Mouse (Mus musculus) liver, embryonic 13.5 days (tissue): Measurements from ENCODE around the gene Anxa4. TPM values are rescaled to one million over a fixed set of nuclear protein-coding genes. Genes with fewer than 3 reads are reported as not detected.

ENCODE experiments used
- ATAC-seq: fragments of 200-750 bp; cut with Nextera tagmentation; 2 replicates; pipeline ENCODE4 v1.8.0; 2017; ENCODE audit warnings: low read depth, mild to moderate bottlenecking, moderate number of reproducible peaks, moderate library complexity
- DNase-seq: peaks from one replicate; pipeline ENCODE4 v3.0.0; 2022
- H3K27ac ChIP-seq: fragments of 300-500 bp; sonication (generic); 2 replicates; pipeline ENCODE4 v1.5.1; 2015; ENCODE audit warnings: moderate library complexity, mild to moderate bottlenecking, inconsistent platforms
- H3K27me3 ChIP-seq: fragments of 300-500 bp; sonication (generic); 2 replicates; pipeline ENCODE4 v1.6.1; 2015; ENCODE audit warnings: mild to moderate bottlenecking, inconsistent platforms
- H3K36me3 ChIP-seq: fragments of 300-500 bp; sonication (generic); 2 replicates; pipeline ENCODE4 v1.6.1; 2015; ENCODE audit warnings: mild to moderate bottlenecking, inconsistent platforms
- H3K4me1 ChIP-seq: fragments of 300-500 bp; sonication (generic); replicated peaks from 2 replicates; pipeline ENCODE4 v1.6.1; 2015; ENCODE audit warnings: inconsistent platforms
- H3K4me2 ChIP-seq: fragments of 300-500 bp; sonication (generic); 2 replicates; pipeline ENCODE4 v1.6.1; 2015; ENCODE audit warnings: inconsistent platforms, mild to moderate bottlenecking, moderate library complexity
- H3K4me3 ChIP-seq: fragments of 300-500 bp; sonication (generic); replicated peaks from 2 replicates; pipeline ENCODE4 v1.5.1; 2015; ENCODE audit warnings: mild to moderate bottlenecking, inconsistent platforms
- H3K9ac ChIP-seq: fragments of 300-500 bp; sonication (generic); 2 replicates; pipeline ENCODE4 v1.6.1; 2015; ENCODE audit warnings: mild to moderate bottlenecking, inconsistent platforms
- H3K9me3 ChIP-seq: fragments of 300-500 bp; sonication (generic); replicated peaks from 2 replicates; pipeline ENCODE4 v1.6.1; 2016; ENCODE audit warnings: inconsistent platforms
- WGBS: fragments of 180-500 bp; shearing (Covaris S2); methylation state at CpG from one replicate; pipeline ENCODE4 v1.1.7; 2015; ENCODE audit not compliant: insufficient replicate concordance; 5-methylcytosine and 5-hydroxymethylcytosine counted together
- polyA plus RNA-seq: library from polyadenylated mRNA; unstranded; fragments of >200 nt; fragmentation: Nextera tagmentation; extraction: Ambion mirVana; gene quantifications from 2 replicates; pipeline ENCODE4 v1.2.1, GENCODE M21; 2015

Gene Anxa4
- polyA plus RNA-seq = 28.1 and 31.7 TPM in 2 replicates

DNA sequence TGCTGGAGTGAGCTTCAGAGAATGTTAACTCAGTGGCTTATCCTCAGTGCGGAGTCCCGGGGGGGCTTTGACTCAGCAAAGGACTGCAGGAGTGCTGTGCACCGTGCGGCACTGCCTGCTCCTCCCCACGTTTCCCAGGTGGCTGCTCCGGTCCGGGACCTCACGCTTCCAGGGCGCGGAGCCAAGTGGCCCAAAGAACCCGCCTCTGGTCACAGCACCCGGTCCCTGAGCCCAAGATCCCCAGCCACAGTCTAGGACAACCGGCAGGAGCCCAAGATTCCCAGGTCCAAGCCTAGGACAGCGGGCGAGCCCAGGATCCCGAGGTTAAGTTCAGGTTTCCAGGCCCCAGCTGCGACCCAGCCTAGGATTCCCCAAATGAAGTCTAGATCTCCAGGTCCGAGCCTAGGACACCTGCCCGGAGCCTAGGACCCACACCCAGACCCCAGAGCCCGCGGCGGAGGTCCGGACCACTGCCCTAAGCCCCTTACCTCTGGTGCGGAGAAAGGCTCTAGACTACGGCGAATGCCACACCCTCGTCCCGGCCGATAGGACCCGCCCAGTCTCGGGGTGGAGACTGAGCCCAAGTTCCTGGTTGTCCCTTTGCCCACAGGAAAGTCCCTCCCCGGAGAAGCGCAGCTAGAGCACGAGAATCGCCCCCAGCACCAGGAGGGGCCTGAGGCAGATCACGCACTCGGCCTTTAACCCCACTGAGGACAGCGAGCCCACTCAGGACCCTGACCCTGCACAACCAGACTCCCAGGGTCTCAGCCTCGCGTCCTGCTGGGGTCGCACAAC is at the start of gene Anxa4:
Gene Anxa4 (minus strand): TSS at position 564 of the 795 bp plus-strand sequence.
- Histone ChIP-seq H3K9me3 (no peaks in the 10 kb centered on the region), H3K9ac (peak within 1 kb of the TSS; percentile 65), H3K27ac (no peak within 1 kb of the TSS), H3K36me3 (no peaks in the 10 kb centered on the region), H3K4me2 (peak within 1 kb of the TSS; percentile 83), H3K4me1 (peaks cover 18% of the 10 kb centered on the region), H3K27me3 (peaks cover 62% of the 10 kb centered on the region), H3K4me3 (peak within 1 kb of the TSS; percentile 66)
- under 1% methylated on average over 41 of the region's 41 CpGs for WGBS
- DNase-seq = peak; percentile 50
- ATAC-seq = peak; percentile 83

DNA sequence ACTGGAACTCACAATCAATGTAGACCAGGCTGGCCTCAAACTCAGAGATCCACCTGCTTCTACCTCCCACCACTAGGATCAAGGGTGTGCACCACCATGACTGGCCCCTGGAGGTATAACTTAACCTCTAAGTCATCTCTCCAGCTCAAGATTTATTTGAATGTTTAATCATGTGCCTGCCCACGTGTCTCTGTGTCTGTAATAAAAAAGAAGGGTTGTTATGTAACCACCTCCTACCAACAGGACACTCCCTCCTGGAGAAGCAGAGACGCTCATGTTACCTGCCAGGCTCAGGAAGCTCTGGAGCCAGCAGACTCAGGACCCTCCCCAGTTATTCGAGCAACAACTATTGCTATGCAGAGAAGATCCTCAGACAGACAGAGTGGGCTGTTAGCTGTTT is 48.6 kb upstream of the Anxa4 start:
- H3K27me3 ChIP-seq = no peaks in the 10 kb centered on the region
- H3K4me3 ChIP-seq = no peak overlapping the region
- no peaks in the 10 kb centered on the region for H3K4me1 ChIP-seq
- no peak overlapping the region for H3K4me2 ChIP-seq
- ATAC-seq (no peak), DNase-seq (no peak)
- WGBS = 53% methylated on average over 3 of the region's 3 CpGs
- H3K9me3 ChIP-seq = no peaks in the 10 kb centered on the region
- no peak overlapping the region for H3K9ac ChIP-seq
- no peaks in the 10 kb centered on the region for H3K36me3 ChIP-seq
- no peak overlapping the region for H3K27ac ChIP-seq

DNA sequence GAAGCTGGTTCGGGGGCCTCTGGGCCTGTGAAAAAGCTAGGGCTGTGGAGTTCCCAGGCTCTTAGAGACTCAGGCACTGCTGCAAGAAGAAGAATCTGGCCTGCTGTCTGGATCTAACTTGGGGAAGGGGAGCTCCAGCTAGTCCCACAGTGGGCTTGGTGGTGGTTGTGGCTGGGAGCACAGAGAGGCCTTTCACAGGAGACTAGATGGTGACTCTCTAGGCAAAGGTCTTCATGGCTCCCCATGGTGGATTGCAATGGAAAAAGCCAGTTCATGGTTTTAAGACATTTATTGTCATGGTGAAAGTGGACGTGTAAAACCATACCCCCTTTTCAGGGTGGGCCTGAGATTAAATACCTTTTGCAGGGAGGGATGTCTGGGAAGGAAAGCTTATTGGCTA is 45.7 kb upstream of the Anxa4 start:
- DNase-seq (no peak), ATAC-seq (no peak)
- Histone ChIP-seq H3K27me3 (no peaks in the 10 kb centered on the region), H3K9me3 (no peaks in the 10 kb centered on the region), H3K27ac (no peak overlapping the region), H3K4me3 (no peak overlapping the region), H3K36me3 (no peaks in the 10 kb centered on the region), H3K9ac (no peak overlapping the region), H3K4me1 (no peaks in the 10 kb centered on the region), H3K4me2 (no peak overlapping the region)
- 63% methylated on average over 2 of the region's 2 CpGs for WGBS

GRCm38 (mm10) chr6:86832802-86833502 is 39.6 kb upstream of the Anxa4 start:
- Histone ChIP-seq H3K36me3 (no peaks in the 10 kb centered on the region), H3K4me1 (peaks cover 9% of the 10 kb centered on the region), H3K4me3 (no peak overlapping the region), H3K9ac (no peak overlapping the region), H3K27ac (no peak overlapping the region), H3K27me3 (no peaks in the 10 kb centered on the region), H3K9me3 (no peaks in the 10 kb centered on the region), H3K4me2 (no peak overlapping the region)
- DNase-seq (no peak), ATAC-seq (0 out of 2 replicates have a peak, but pooled peaks have one; percentile 41)
- WGBS = 56% methylated on average over 13 of the region's 13 CpGs

DNA sequence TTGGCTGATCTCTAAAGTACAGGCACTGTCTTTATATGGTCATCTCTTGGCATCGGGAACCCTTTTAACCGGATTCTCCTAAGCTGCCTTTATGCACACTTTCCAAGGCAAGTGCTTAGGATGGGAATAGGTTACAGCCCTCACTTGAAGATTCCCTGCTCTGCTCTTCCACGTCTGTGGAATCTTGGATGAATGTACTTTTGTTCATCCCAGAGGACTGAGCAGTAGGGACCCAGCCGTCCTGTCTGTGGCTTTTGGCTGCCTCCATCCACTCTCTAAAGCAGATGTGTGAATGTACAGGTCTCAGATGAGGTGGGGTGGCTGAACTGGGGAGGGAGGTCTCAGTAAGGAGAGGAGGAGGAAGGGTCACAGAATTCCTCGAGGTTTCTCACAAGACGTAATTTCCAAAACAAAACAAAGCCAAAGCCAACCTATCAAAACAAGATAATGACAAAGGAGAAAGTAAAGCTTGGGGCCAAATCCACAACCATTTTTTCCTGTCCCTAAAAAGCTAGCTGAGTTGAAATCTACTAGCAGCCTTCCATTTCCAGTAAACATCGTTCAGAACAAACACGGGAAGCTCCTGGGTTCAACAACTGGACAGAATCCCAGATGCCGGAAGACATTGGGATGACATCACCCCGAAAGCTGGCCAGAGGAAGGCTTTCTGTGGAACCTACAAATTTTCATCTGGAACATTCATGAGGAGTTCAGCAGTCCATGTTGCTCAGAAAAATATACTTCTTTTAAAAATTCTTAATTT is 37.5 kb upstream of the Anxa4 start:
- no peaks in the 10 kb centered on the region for H3K9me3 ChIP-seq
- peaks cover 9% of the 10 kb centered on the region for H3K4me1 ChIP-seq
- ATAC-seq (no peak), DNase-seq (no peak)
- H3K27me3 ChIP-seq = no peaks in the 10 kb centered on the region
- no peak overlapping the region for H3K27ac ChIP-seq
- no peak overlapping the region for H3K4me2 ChIP-seq
- 55% methylated on average over 10 of the region's 10 CpGs for WGBS
- H3K4me3 ChIP-seq = no peak overlapping the region
- H3K9ac ChIP-seq = no peak overlapping the region
- no peaks in the 10 kb centered on the region for H3K36me3 ChIP-seq

DNA sequence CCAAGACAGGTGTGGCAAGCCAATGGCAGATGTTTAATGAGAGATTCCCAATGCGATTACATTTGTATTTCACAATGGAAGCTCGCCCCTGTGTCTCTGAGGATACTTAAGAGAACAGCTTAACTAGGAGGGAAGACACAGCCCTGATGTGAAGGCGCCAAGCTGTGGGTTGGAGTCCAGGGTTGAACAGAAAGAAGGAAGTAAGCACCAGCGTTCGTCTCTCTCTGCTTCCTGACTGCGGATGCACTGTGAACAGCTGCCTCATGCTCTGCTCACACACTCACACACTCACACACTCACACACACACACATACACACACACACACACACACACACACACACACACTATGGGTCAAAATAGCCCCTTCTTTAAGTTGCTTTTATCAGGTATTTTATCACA is 36.4 kb upstream of the Anxa4 start:
- WGBS = 46% methylated on average over 6 of the region's 6 CpGs
- H3K4me2 ChIP-seq = no peak overlapping the region
- no peak for DNase-seq
- H3K9ac ChIP-seq = no peak overlapping the region
- ATAC-seq = no peak
- peaks cover 9% of the 10 kb centered on the region for H3K4me1 ChIP-seq
- H3K27me3 ChIP-seq = no peaks in the 10 kb centered on the region
- no peaks in the 10 kb centered on the region for H3K9me3 ChIP-seq
- H3K36me3 ChIP-seq = no peaks in the 10 kb centered on the region
- no peak overlapping the region for H3K4me3 ChIP-seq
- no peak overlapping the region for H3K27ac ChIP-seq

GRCm38 (mm10) chr6:86827432-86827831 is 34.0 kb upstream of the Anxa4 start:
- DNase-seq = no peak
- no peaks in the 10 kb centered on the region for H3K36me3 ChIP-seq
- peaks cover 11% of the 10 kb centered on the region for H3K4me1 ChIP-seq
- no peak overlapping the region for H3K9ac ChIP-seq
- no peaks in the 10 kb centered on the region for H3K9me3 ChIP-seq
- 63% methylated on average over 2 of the region's 2 CpGs for WGBS
- H3K27me3 ChIP-seq = peaks cover 9% of the 10 kb centered on the region
- H3K4me3 ChIP-seq = no peak overlapping the region
- no peak overlapping the region for H3K4me2 ChIP-seq
- no peak overlapping the region for H3K27ac ChIP-seq
- ATAC-seq = no peak

GRCm38 (mm10) chr6:86824401-86824800 is 31.0 kb upstream of the Anxa4 start:
- WGBS = 77% methylated on average over 7 of the region's 7 CpGs
- Histone ChIP-seq H3K4me1 (peaks cover 15% of the 10 kb centered on the region), H3K9me3 (no peaks in the 10 kb centered on the region), H3K9ac (no peak overlapping the region), H3K4me3 (no peak overlapping the region), H3K27me3 (peaks cover 14% of the 10 kb centered on the region), H3K36me3 (no peaks in the 10 kb centered on the region), H3K27ac (no peak overlapping the region), H3K4me2 (no peak overlapping the region)
- no peak for DNase-seq
- ATAC-seq = no peak

GRCm38 (mm10) chr6:86823824-86824223 is 30.4 kb upstream of the Anxa4 start:
- no peak overlapping the region for H3K4me2 ChIP-seq
- no peak for ATAC-seq
- H3K36me3 ChIP-seq = no peaks in the 10 kb centered on the region
- H3K9me3 ChIP-seq = no peaks in the 10 kb centered on the region
- peaks cover 14% of the 10 kb centered on the region for H3K27me3 ChIP-seq
- H3K9ac ChIP-seq = no peak overlapping the region
- 21% methylated on average over 10 of the region's 10 CpGs for WGBS
- H3K27ac ChIP-seq = no peak overlapping the region
- no peak overlapping the region for H3K4me3 ChIP-seq
- DNase-seq = no peak
- H3K4me1 ChIP-seq = peaks cover 15% of the 10 kb centered on the region

DNA sequence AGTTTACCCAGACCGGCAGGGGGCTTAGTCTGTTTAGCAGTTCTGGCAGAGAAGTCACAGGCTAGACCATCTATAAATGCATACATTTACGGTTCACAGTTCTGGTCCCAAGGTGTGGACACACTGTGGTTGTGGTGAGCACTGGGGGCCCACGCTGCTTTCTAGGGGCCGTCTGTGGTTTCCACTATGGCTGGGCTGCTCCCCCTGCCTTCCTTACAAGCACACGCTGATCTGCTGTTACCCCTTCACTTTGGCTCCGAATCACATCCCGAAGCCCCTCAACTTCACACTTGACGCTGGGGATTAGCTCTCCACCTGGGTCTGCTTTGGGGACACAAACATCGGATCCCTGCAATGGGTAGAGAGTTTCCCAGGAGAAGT is 29.7 kb upstream of the Anxa4 start:
- no peak overlapping the region for H3K4me3 ChIP-seq
- peaks cover 14% of the 10 kb centered on the region for H3K27me3 ChIP-seq
- DNase-seq = no peak
- no peaks in the 10 kb centered on the region for H3K9me3 ChIP-seq
- H3K4me1 ChIP-seq = peaks cover 15% of the 10 kb centered on the region
- no peaks in the 10 kb centered on the region for H3K36me3 ChIP-seq
- H3K4me2 ChIP-seq = no peak overlapping the region
- H3K27ac ChIP-seq = no peak overlapping the region
- no peak overlapping the region for H3K9ac ChIP-seq
- no peak for ATAC-seq
- 18% methylated on average over 9 of the region's 9 CpGs for WGBS

DNA sequence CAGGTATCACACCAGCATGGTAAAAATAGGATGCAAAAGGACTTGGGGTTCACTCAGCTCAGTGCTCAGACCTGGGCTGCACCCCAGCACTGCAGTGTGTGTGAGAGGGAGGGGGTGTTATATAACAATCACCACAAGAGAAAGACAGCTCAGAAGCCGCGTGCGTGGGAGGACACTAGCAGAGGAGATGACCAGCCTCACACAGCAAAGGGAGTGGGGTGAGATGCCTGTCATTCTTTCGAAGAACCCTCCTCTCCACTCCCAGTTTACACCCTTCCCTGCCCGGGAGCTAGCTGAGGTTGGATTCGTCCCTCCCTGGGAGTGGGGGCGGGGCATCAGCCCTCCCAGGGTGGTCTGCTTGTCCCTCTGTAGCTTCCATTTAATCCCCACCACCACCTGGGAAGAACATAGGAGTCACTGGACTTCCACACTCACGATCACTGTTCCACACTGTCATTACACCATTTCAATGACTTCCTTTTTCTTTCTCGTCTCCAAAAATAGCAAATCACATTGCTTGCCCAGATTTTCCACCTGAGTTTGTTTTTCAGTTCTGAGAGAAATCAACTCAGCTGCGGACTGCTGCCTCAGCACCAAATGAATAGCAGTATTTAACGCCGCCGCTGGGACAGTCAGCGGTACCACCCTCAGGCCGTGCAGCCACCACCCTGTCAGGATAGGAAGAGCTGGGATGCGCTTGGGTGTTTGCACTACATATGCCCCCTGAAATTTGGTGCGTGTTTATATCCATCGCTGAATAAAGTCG is 29.1 kb upstream of the Anxa4 start:
- Histone ChIP-seq H3K27ac (no peak overlapping the region), H3K9ac (0 out of 2 replicates have a peak overlapping the region, but pooled peaks have one; percentile 22), H3K27me3 (peaks cover 14% of the 10 kb centered on the region), H3K4me3 (no peak overlapping the region), H3K36me3 (no peaks in the 10 kb centered on the region), H3K4me2 (peak overlapping the region; percentile 42), H3K9me3 (no peaks in the 10 kb centered on the region), H3K4me1 (peaks cover 15% of the 10 kb centered on the region)
- ATAC-seq (no peak), DNase-seq (no peak)
- WGBS = 9% methylated on average over 19 of the region's 19 CpGs
